Mouse (Mus musculus): ENCODE data around the gene Fndc10. TPM values are rescaled to one million over a fixed set of nuclear protein-coding genes. Genes with fewer than 3 reads are reported as not detected.

The Fndc10 gene
- polyA plus RNA-seq, 1 experiment from 2014 or later = 6.3 TPM

GRCm38 (mm10) chr4:155654183-155654455 is 40.0 kb upstream of the Fndc10 start:
- ATAC-seq (ENCODE audit: low FRiP score, low TSS enrichment) (no peak), DNase-seq (no peak)
- under 1% methylated on average over 6 of the region's 6 CpGs for WGBS
- Histone ChIP-seq H3K9me3 (ENCODE audit: control insufficient read depth, low read length) (no peaks in the 10 kb centered on the region), H3K4me3 (replicated peaks; ENCODE audit: low read depth, low read length) (peak overlapping the region; percentile 24; the same call in 1 of the 2 replicates), H3K4me1 (ENCODE audit: control insufficient read depth, insufficient read depth, low read length) (peaks cover 24% of the 10 kb centered on the region), H3K9ac (replicated peaks; ENCODE audit: low read length) (no peak overlapping the region), H3K4me2 (ENCODE audit: low read length) (peak overlapping the region; percentile 50; the same call in 1 of the 2 replicates), H3K36me3 (ENCODE audit: control insufficient read depth, insufficient read depth, low read length) (peaks cover 62% of the 10 kb centered on the region), H3K27me3 (ENCODE audit: control insufficient read depth, insufficient read depth, low read length) (peaks cover 54% of the 10 kb centered on the region), H3K27ac (replicated peaks; ENCODE audit: low read depth, low read length) (no peak overlapping the region)

GRCm38 (mm10) chr4:155654456-155655298 is 39.5 kb upstream of the Fndc10 start:
- 3% methylated on average over 52 of the region's 52 CpGs for WGBS
- Histone ChIP-seq H3K4me3 (replicated peaks; ENCODE audit: low read depth, low read length) (peak overlapping the region; percentile 24), H3K4me2 (ENCODE audit: low read length) (peak overlapping the region; percentile 50), H3K27ac (replicated peaks; ENCODE audit: low read depth, low read length) (no peak overlapping the region), H3K9me3 (ENCODE audit: control insufficient read depth, low read length) (no peaks in the 10 kb centered on the region), H3K36me3 (ENCODE audit: control insufficient read depth, insufficient read depth, low read length) (peaks cover 61% of the 10 kb centered on the region), H3K27me3 (ENCODE audit: control insufficient read depth, insufficient read depth, low read length) (peaks cover 54% of the 10 kb centered on the region), H3K4me1 (ENCODE audit: control insufficient read depth, insufficient read depth, low read length) (peaks cover 24% of the 10 kb centered on the region), H3K9ac (replicated peaks; ENCODE audit: low read length) (peak overlapping the region; percentile 36)
- DNase-seq (peak; percentile 51), ATAC-seq (ENCODE audit: low FRiP score, low TSS enrichment) (0 out of 2 replicates have a peak, but pooled peaks have one; percentile 5)

DNA sequence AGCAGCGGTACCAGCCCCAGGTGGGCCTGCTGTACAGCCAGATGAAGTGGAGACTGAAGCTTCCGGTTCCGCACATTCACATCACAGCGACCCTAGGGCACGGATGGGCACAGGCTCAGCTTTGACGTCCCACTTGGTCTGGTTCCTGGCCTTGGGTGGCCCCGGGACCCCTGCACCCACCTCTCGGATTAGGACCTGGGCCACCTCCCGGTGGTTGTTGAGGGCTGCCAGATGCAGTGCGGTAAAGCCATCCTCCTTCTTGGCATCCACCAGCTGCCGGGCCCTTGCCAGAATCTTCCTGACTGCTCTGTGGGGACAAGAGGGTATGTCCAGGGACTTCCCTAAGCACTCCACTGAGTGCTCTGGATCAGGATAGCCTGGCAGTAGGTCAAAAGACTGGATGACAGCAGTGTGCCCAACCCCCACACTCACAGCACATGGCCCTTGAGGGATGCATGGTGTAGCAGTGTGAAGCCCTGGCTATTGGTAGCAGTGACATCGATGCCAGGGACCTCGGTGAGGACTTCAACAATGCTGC is 37.9 kb upstream of the Fndc10 start:
- Histone ChIP-seq H3K4me1 (ENCODE audit: control insufficient read depth, insufficient read depth, low read length) (peaks cover 24% of the 10 kb centered on the region), H3K4me3 (replicated peaks; ENCODE audit: low read depth, low read length) (no peak overlapping the region), H3K9ac (replicated peaks; ENCODE audit: low read length) (no peak overlapping the region), H3K9me3 (ENCODE audit: control insufficient read depth, low read length) (no peaks in the 10 kb centered on the region), H3K4me2 (ENCODE audit: low read length) (no peak overlapping the region), H3K27me3 (ENCODE audit: control insufficient read depth, insufficient read depth, low read length) (peaks cover 50% of the 10 kb centered on the region), H3K36me3 (ENCODE audit: control insufficient read depth, insufficient read depth, low read length) (peaks cover 50% of the 10 kb centered on the region), H3K27ac (replicated peaks; ENCODE audit: low read depth, low read length) (no peak overlapping the region)
- ATAC-seq (ENCODE audit: low FRiP score, low TSS enrichment) (no peak), DNase-seq (no peak)
- 93% methylated on average over 13 of the region's 13 CpGs for WGBS

GRCm38 (mm10) chr4:155658961-155659360 is 35.2 kb upstream of the Fndc10 start:
- 92% methylated on average over 10 of the region's 10 CpGs for WGBS
- Histone ChIP-seq H3K27ac (replicated peaks; ENCODE audit: low read depth, low read length) (no peak overlapping the region), H3K9ac (replicated peaks; ENCODE audit: low read length) (no peak overlapping the region), H3K4me2 (ENCODE audit: low read length) (no peak overlapping the region), H3K4me1 (ENCODE audit: control insufficient read depth, insufficient read depth, low read length) (peaks cover 12% of the 10 kb centered on the region), H3K27me3 (ENCODE audit: control insufficient read depth, insufficient read depth, low read length) (peaks cover 24% of the 10 kb centered on the region), H3K9me3 (ENCODE audit: control insufficient read depth, low read length) (no peaks in the 10 kb centered on the region), H3K4me3 (replicated peaks; ENCODE audit: low read depth, low read length) (no peak overlapping the region), H3K36me3 (ENCODE audit: control insufficient read depth, insufficient read depth, low read length) (peaks cover 48% of the 10 kb centered on the region)
- DNase-seq (no peak), ATAC-seq (ENCODE audit: low FRiP score, low TSS enrichment) (no peak)

DNA sequence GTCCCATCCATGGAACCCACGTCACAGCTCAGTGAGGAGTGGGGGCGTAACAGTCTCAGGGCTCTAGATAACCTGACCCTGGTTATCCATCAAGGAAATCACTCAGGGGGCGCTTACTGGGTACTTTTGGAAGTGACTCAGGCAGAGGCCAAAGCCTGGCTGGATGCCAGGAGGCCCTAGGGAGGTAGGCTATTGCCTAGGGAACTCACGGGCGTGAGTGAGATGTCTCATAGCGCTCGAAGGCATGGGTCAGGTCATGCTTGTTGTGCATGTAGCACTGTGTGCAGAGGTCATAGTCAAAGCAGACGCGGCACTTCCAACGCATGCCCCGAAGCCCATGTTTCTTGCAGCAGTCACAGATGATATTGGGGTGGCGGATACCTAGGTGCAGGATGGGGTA is 33.5 kb upstream of the Fndc10 start:
- Histone ChIP-seq H3K4me2 (ENCODE audit: low read length) (no peak overlapping the region), H3K9ac (replicated peaks; ENCODE audit: low read length) (no peak overlapping the region), H3K4me1 (ENCODE audit: control insufficient read depth, insufficient read depth, low read length) (no peaks in the 10 kb centered on the region), H3K27ac (replicated peaks; ENCODE audit: low read depth, low read length) (no peak overlapping the region), H3K27me3 (ENCODE audit: control insufficient read depth, insufficient read depth, low read length) (peaks cover 7% of the 10 kb centered on the region), H3K9me3 (ENCODE audit: control insufficient read depth, low read length) (no peaks in the 10 kb centered on the region), H3K4me3 (replicated peaks; ENCODE audit: low read depth, low read length) (no peak overlapping the region), H3K36me3 (ENCODE audit: control insufficient read depth, insufficient read depth, low read length) (peaks cover 47% of the 10 kb centered on the region)
- DNase-seq (no peak), ATAC-seq (ENCODE audit: low FRiP score, low TSS enrichment) (no peak)
- WGBS = 90% methylated on average over 12 of the region's 12 CpGs

GRCm38 (mm10) chr4:155666903-155667302 is 27.2 kb upstream of the Fndc10 start:
- H3K27ac ChIP-seq (replicated peaks; ENCODE audit: low read depth, low read length) = no peak overlapping the region
- DNase-seq (no peak), ATAC-seq (ENCODE audit: low FRiP score, low TSS enrichment) (no peak)
- H3K4me3 ChIP-seq (replicated peaks; ENCODE audit: low read depth, low read length) = no peak overlapping the region
- no peaks in the 10 kb centered on the region for H3K27me3 ChIP-seq (ENCODE audit: control insufficient read depth, insufficient read depth, low read length)
- H3K9ac ChIP-seq (replicated peaks; ENCODE audit: low read length) = no peak overlapping the region
- H3K4me1 ChIP-seq (ENCODE audit: control insufficient read depth, insufficient read depth, low read length) = peaks cover 7% of the 10 kb centered on the region; the same call in 1 of the 2 replicates
- H3K9me3 ChIP-seq (ENCODE audit: control insufficient read depth, low read length) = no peaks in the 10 kb centered on the region
- peaks cover 12% of the 10 kb centered on the region for H3K36me3 ChIP-seq (ENCODE audit: control insufficient read depth, insufficient read depth, low read length)
- H3K4me2 ChIP-seq (ENCODE audit: low read length) = no peak overlapping the region

GRCm38 (mm10) chr4:155668689-155669597 is 25.2 kb upstream of the Fndc10 start, which contains the start of gene Mib2:
Gene Mib2 (minus strand): TSS chr4:155669198.
- peaks cover 12% of the 10 kb centered on the region for H3K36me3 ChIP-seq (ENCODE audit: control insufficient read depth, insufficient read depth, low read length)
- peak within 1 kb of the TSS; percentile 89 for H3K4me2 ChIP-seq (ENCODE audit: low read length)
- peak within 1 kb of the TSS; percentile 79 for H3K27ac ChIP-seq (replicated peaks; ENCODE audit: low read depth, low read length)
- peak; percentile 99 for DNase-seq
- H3K9ac ChIP-seq (replicated peaks; ENCODE audit: low read length) = peak within 1 kb of the TSS; percentile 89
- H3K27me3 ChIP-seq (ENCODE audit: control insufficient read depth, insufficient read depth, low read length) = no peaks in the 10 kb centered on the region
- H3K4me3 ChIP-seq (replicated peaks; ENCODE audit: low read depth, low read length) = peak within 1 kb of the TSS; percentile 80
- ATAC-seq (ENCODE audit: low FRiP score, low TSS enrichment) = peak; percentile 98
- H3K9me3 ChIP-seq (ENCODE audit: control insufficient read depth, low read length) = no peaks in the 10 kb centered on the region
- WGBS = under 1% methylated on average over 73 of the region's 73 CpGs
- peaks cover 7% of the 10 kb centered on the region; the same call in 1 of the 2 replicates for H3K4me1 ChIP-seq (ENCODE audit: control insufficient read depth, insufficient read depth, low read length)

GRCm38 (mm10) chr4:155669598-155670075 is 24.5 kb upstream of the Fndc10 start:
- H3K4me1 ChIP-seq (ENCODE audit: control insufficient read depth, insufficient read depth, low read length) = peaks cover 7% of the 10 kb centered on the region; the same call in 1 of the 2 replicates
- no peaks in the 10 kb centered on the region for H3K27me3 ChIP-seq (ENCODE audit: control insufficient read depth, insufficient read depth, low read length)
- H3K27ac ChIP-seq (replicated peaks; ENCODE audit: low read depth, low read length) = peak overlapping the region; percentile 79; the same call in 1 of the 2 replicates
- H3K4me2 ChIP-seq (ENCODE audit: low read length) = peak overlapping the region; percentile 89
- ATAC-seq (ENCODE audit: low FRiP score, low TSS enrichment) (peak; percentile 38; the same call in 1 of the 2 replicates), DNase-seq (no peak)
- H3K4me3 ChIP-seq (replicated peaks; ENCODE audit: low read depth, low read length) = peak overlapping the region; percentile 80
- H3K9ac ChIP-seq (replicated peaks; ENCODE audit: low read length) = peak overlapping the region; percentile 89; the same call in 1 of the 2 replicates
- 2% methylated on average over 8 of the region's 8 CpGs for WGBS
- peaks cover 12% of the 10 kb centered on the region for H3K36me3 ChIP-seq (ENCODE audit: control insufficient read depth, insufficient read depth, low read length)
- H3K9me3 ChIP-seq (ENCODE audit: control insufficient read depth, low read length) = no peaks in the 10 kb centered on the region

All from midbrain, embryonic 14.5 days (tissue).